In genomic region chr2:27876724-27877504, GRCm38 (mm10) we compare ENCODE assay signal across 20 mouse cellular contexts. TPM values are rescaled to one million over a fixed set of nuclear protein-coding genes. Genes with fewer than 3 reads are reported as not detected.
DNase-seq lines count a peak whose midpoint lies in the region; ATAC-seq and TF ChIP-seq lines count a peak whose summit lies in the region.
"Had no signal": no experiment of that assay in that cellular context is flagged by ENCODE, and none has a peak within 500 bp of the region (broad histone marks: within the 10 kb centered on the region; RNA-seq: fewer than 3 reads in every experiment).

No protein-coding gene starts in this region.

- no peak overlapping the region for H3K4me3 ChIP-seq in forebrain, embryonic 15.5 days
- H3K4me3 ChIP-seq in forebrain, embryonic 11.5 days (ENCODE audit: low read depth, low read length): no peak overlapping the region
- no peak overlapping the region for H3K4me3 ChIP-seq in forebrain, embryonic 16.5 days (replicated peaks; ENCODE audit: low read length)
- no peak overlapping the region for H3K4me3 ChIP-seq in hindbrain, embryonic 12.5 days
- H3K4me3 ChIP-seq: gastrocnemius, adult 2 months; layer of hippocampus, adult 2 months; midbrain, embryonic 13.5 days; myocyte had no signal

- TF ChIP-seq CTCF in brain, embryonic 14.5 days (IDR thresholded peaks at IDR 0.05; ENCODE audit: borderline replicate concordance, extremely low read depth, insufficient read depth, insufficient read length): no peak

- H3K4me2 ChIP-seq in forebrain, embryonic 15.5 days (replicated peaks): no peak overlapping the region
- no peak overlapping the region for H3K4me2 ChIP-seq in forebrain, embryonic 11.5 days (ENCODE audit: low read depth, low read length, severe bottlenecking)
- no peak overlapping the region for H3K4me2 ChIP-seq in forebrain, embryonic 16.5 days (ENCODE audit: low read length)
- H3K4me2 ChIP-seq in hindbrain, embryonic 12.5 days (replicated peaks): no peak overlapping the region
- H3K4me2 ChIP-seq: heart, embryonic 11.5 days; hindbrain, embryonic 14.5 days; midbrain, embryonic 13.5 days had no signal

- no peaks in the 10 kb centered on the region for H3K36me3 ChIP-seq in forebrain, embryonic 15.5 days
- no peaks in the 10 kb centered on the region for H3K36me3 ChIP-seq in forebrain, embryonic 11.5 days (ENCODE audit: control insufficient read depth, insufficient read depth, low read length)
- no peaks in the 10 kb centered on the region for H3K36me3 ChIP-seq in forebrain, embryonic 16.5 days (ENCODE audit: control insufficient read depth, insufficient read depth)
- no peaks in the 10 kb centered on the region for H3K36me3 ChIP-seq in hindbrain, embryonic 12.5 days
- H3K36me3 ChIP-seq: midbrain, embryonic 13.5 days had no signal

- H3K4me1 ChIP-seq in forebrain, embryonic 15.5 days: peaks cover 16% of the 10 kb centered on the region
- H3K4me1 ChIP-seq in forebrain, embryonic 11.5 days (replicated peaks; ENCODE audit: control insufficient read depth, insufficient read depth, low read length): no peaks in the 10 kb centered on the region
- H3K4me1 ChIP-seq in forebrain, embryonic 16.5 days (replicated peaks; ENCODE audit: control insufficient read depth, insufficient read depth, low read length): peaks cover 20% of the 10 kb centered on the region
- H3K4me1 ChIP-seq in hindbrain, embryonic 12.5 days: no peaks in the 10 kb centered on the region
- H3K4me1 ChIP-seq: midbrain, embryonic 13.5 days had no signal

- no peak for TF ChIP-seq POLR2A in brain, embryonic 14.5 days (IDR thresholded peaks at IDR 0.05; ENCODE audit: borderline replicate concordance, extremely low read depth, insufficient read depth, insufficient read length, poor library complexity, severe bottlenecking)

- no peak for ATAC-seq in cerebellum, adult (ENCODE audit: insufficient number of reproducible peaks, low FRiP score, low TSS enrichment)
- ATAC-seq in forebrain, embryonic 15.5 days (replicated peaks): peak; percentile 32
- no peak for ATAC-seq in forebrain, embryonic 11.5 days (replicated peaks; ENCODE audit: low FRiP score)
- peak; percentile 65 for ATAC-seq in forebrain, embryonic 16.5 days
- ATAC-seq in hindbrain, embryonic 12.5 days (ENCODE audit: low FRiP score): no peak
- ATAC-seq: liver, postnatal 0 days; midbrain, embryonic 13.5 days had no signal

- WGBS in forebrain, embryonic 15.5 days: 57% methylated on average over 13 of the region's 13 CpGs
- 85% methylated on average over 13 of the region's 13 CpGs for WGBS in forebrain, embryonic 11.5 days
- WGBS in forebrain, embryonic 16.5 days: 39% methylated on average over 13 of the region's 13 CpGs
- 81% methylated on average over 13 of the region's 13 CpGs for WGBS in hindbrain, embryonic 12.5 days

- H3K9me3 ChIP-seq in forebrain, embryonic 15.5 days: no peaks in the 10 kb centered on the region
- H3K9me3 ChIP-seq in forebrain, embryonic 11.5 days (ENCODE audit: control insufficient read depth, low read length): no peaks in the 10 kb centered on the region
- no peaks in the 10 kb centered on the region for H3K9me3 ChIP-seq in forebrain, embryonic 16.5 days (ENCODE audit: control insufficient read depth, low read length)
- no peaks in the 10 kb centered on the region for H3K9me3 ChIP-seq in hindbrain, embryonic 12.5 days (replicated peaks)
- H3K9me3 ChIP-seq: midbrain, embryonic 13.5 days had no signal

- peak overlapping the region; percentile 61 for H3K27ac ChIP-seq in forebrain, embryonic 15.5 days (replicated peaks)
- H3K27ac ChIP-seq in forebrain, embryonic 11.5 days (ENCODE audit: low read depth, low read length): no peak overlapping the region
- H3K27ac ChIP-seq in forebrain, embryonic 16.5 days (ENCODE audit: low read length): peak overlapping the region; percentile 12; the same call in 1 of the 2 replicates
- H3K27ac ChIP-seq in hindbrain, embryonic 12.5 days: no peak overlapping the region
- H3K27ac ChIP-seq: gastrocnemius, adult 2 months; hindbrain, embryonic 14.5 days; layer of hippocampus, adult 2 months; midbrain, embryonic 13.5 days had no signal

- H3K9ac ChIP-seq in forebrain, embryonic 15.5 days (replicated peaks): no peak overlapping the region
- no peak overlapping the region for H3K9ac ChIP-seq in forebrain, embryonic 11.5 days (ENCODE audit: low read length)
- H3K9ac ChIP-seq in forebrain, embryonic 16.5 days (replicated peaks; ENCODE audit: low read depth, low read length): no peak overlapping the region
- no peak overlapping the region for H3K9ac ChIP-seq in hindbrain, embryonic 12.5 days
- H3K9ac ChIP-seq: hindbrain, embryonic 14.5 days; liver, postnatal 0 days; midbrain, embryonic 13.5 days had no signal

- DNase-seq in cerebellum, adult 11-12 months: peak; percentile 28
- no peak for DNase-seq in forebrain, embryonic 11.5 days (ENCODE audit: low spot score)
- DNase-seq in brain, embryonic 14.5 days (ENCODE audit: low read depth): peak; percentile 82
- DNase-seq in embryo, embryonic 11 days: no peak
- DNase-seq: adrenal gland, postnatal 10 days; gastrocnemius, adult 2 months; kidney, adult 8-10 months; kidney, postnatal 14 days; liver, postnatal 0 days; lung, postnatal 10 days; thymus, postnatal 4 days had no signal

- no peaks in the 10 kb centered on the region for H3K27me3 ChIP-seq in forebrain, embryonic 15.5 days
- no peaks in the 10 kb centered on the region for H3K27me3 ChIP-seq in forebrain, embryonic 11.5 days (ENCODE audit: control insufficient read depth, insufficient read depth, low read length)
- no peaks in the 10 kb centered on the region for H3K27me3 ChIP-seq in forebrain, embryonic 16.5 days (replicated peaks; ENCODE audit: control insufficient read depth, insufficient read depth, low read length)
- H3K27me3 ChIP-seq in hindbrain, embryonic 12.5 days: no peaks in the 10 kb centered on the region
- H3K27me3 ChIP-seq: midbrain, embryonic 13.5 days had no signal

RNA-seq across cellular contexts. Expression of gene Col5a1, which starts 9.3 kb away (rescaled TPM):
- polyA plus RNA-seq in forebrain, embryonic 15.5 days (2015; fragmentation: Nextera tagmentation; extraction: Ambion mirVana): 5.4 and 5.9 TPM in 2 replicates
- polyA plus RNA-seq in forebrain, embryonic 11.5 days (2014; fragmentation: Nextera tagmentation; extraction: Ambion mirVana): 20.9 and 23.7 TPM in 2 replicates
- polyA plus RNA-seq in brain, embryonic 14.5 days (2012; rRNA removed): 15.1 and 29.8 TPM in 2 replicates
- polyA plus RNA-seq in forebrain, embryonic 16.5 days (2015; fragmentation: Nextera tagmentation; extraction: Ambion mirVana): 4.8 and 8.7 TPM in 2 replicates
- 45.9 and 55.2 TPM in 2 replicates for polyA plus RNA-seq in hindbrain, embryonic 12.5 days (2016; fragmentation: Nextera tagmentation; extraction: Ambion mirVana)

Comparison
In these comparisons a context has a peak if more than half of its experiments do, and no peak if none do; other contexts are left out.
1. ATAC-seq: peak in forebrain, embryonic 15.5 days (single experiment) and forebrain, embryonic 16.5 days (single experiment); none in cerebellum, adult (single experiment), forebrain, embryonic 11.5 days (single experiment) and hindbrain, embryonic 12.5 days (single experiment).
2. H3K27ac ChIP-seq: peak in forebrain, embryonic 15.5 days (single experiment) and forebrain, embryonic 16.5 days (single experiment); none in forebrain, embryonic 11.5 days (single experiment) and hindbrain, embryonic 12.5 days (single experiment).
3. DNase-seq: peak in cerebellum, adult 11-12 months (single experiment) and brain, embryonic 14.5 days (single experiment); none in forebrain, embryonic 11.5 days (single experiment) and embryo, embryonic 11 days (single experiment).